Mouse (Mus musculus) 416B (cell line): ENCODE measurements at regions not wholly inside any gene's neighbourhood (a gene's known extent, or its start where the extent isn't known, plus 50 kb on each side); places are given as distances from the start of the nearest gene placed in this dataset.

ENCODE experiments used
- DNase-seq: peaks from one replicate; pipeline ENCODE4 v3.0.0; 2011; ENCODE audit warnings: low read depth

DNA sequence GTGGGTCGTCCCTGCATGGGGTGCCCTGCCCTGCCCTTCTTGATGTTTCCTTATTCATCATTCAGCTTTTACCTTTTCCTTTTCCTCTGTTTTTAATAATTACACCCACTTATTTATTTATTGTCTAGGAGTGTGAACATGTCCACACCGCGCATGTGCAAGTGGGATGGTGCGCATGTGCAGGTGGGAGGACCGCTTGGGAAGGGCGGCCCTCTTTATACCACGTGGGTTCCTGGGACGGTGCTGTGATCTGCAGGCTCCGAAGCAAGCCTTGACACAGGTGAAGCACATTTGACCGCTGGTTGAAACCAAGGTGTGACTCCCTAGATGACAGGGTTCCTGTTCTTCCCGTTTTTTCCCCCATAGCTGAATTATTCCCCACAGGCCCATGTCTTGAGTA, 60.0 kb downstream of the Syf2 start:
- no peak for DNase-seq

DNA sequence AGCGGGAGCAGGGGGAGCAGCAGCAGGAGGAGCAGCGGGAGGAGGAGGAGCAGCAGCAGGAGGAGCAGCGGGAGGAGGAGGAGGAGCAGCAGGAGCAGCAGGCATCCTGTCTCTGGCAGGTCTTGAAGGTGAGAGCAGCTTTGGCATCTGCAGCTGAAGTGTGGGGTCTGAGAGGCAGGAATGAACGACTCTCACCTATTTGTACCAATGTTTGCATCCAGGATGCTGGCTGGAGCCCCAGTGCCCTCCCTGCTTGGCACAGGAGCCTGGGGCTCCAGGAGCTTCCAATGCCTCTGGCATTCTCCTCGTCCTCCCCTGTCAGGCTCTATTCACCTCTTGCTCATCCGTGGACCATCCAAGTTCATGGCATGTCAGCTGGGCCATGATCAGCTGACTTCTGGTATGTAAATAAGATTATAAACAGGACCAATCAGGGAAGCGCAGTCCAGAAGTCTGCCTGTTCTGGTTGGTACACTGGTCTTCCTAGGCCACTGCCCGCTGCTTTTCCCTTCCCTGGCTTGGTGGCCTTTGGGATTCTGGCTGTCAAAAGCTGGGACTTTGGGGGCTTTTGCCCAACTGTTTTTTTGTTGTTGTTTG, 62.9 kb downstream of the Syf2 start:
- DNase-seq = no peak

DNA sequence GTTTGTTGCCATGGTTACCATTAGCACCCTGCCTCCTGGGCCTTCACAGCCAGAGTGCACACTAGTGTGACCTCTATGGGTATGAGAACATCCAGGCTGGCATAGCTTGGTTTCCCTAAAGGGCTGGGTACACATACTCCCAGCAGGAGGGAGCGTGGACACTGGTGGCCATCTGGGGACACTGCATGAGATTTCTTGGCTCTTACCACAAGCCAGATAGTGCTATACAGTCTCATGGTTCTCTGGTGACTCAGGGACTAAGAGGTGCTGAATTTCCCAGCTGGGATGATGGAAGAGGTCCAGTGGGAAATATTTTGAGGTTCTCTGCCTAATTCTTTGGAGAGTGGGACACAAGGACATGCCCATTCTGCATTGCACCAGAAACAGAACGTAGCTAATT, 63.5 kb downstream of the Syf2 start:
- DNase-seq = no peak

DNA sequence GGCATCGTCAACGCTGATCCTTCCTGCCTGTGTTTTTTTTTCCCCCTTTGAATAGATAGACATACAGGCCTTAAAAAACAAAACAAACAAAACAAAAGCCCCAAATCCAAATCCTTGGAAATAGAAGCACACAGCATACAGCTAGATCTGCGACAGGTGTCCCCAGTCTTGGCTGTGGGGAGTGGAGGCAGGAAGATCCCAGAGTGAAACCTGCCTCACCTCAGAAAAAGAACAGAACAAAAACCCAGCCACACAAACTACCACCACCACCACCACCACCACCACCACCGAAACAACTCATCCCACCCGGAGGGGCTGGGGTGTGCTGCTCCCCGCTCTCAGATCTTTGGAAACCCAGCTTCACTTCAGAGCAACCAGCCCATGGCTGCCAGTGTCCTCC, 64.0 kb downstream of the Syf2 start:
- DNase-seq = no peak

DNA sequence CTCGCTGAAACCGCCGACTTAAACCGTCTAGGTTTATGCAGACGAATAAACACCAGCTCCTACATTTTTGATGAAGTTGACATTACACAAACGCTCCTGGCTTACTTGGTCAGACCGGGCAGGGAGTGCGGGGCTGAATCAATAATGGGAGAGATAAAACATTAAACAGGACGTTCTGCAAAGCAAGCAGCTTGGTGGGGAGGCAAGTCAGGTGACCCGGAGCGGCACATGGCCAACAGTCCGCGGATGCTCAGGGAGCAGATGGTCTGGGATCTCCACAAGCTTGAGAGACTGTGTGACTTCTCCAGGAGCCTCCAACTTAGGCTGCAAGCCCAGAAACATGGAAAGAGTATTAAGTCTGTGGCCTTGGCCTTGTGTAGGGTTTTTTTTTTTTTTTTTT, 64.4 kb downstream of the Syf2 start:
- DNase-seq = no peak

DNA sequence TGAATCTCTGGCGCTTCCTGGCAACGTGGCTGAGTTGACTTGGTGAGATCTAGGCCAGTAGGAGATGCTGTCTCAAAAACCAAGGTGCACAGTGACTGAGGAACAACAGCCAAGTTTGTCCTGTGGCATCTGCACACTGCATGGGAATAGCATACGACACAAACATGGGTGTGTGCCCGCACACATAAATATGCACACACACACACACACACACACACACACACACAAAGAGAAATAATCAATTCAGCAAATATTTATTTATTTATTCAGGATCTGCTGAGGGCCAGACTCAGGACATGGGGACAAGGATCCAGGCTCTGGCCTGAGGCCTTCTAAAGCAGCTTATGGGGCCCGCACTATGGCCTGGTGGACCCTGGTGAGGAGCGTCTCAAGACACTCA, 65.4 kb downstream of the Syf2 start:
- no peak for DNase-seq

DNA sequence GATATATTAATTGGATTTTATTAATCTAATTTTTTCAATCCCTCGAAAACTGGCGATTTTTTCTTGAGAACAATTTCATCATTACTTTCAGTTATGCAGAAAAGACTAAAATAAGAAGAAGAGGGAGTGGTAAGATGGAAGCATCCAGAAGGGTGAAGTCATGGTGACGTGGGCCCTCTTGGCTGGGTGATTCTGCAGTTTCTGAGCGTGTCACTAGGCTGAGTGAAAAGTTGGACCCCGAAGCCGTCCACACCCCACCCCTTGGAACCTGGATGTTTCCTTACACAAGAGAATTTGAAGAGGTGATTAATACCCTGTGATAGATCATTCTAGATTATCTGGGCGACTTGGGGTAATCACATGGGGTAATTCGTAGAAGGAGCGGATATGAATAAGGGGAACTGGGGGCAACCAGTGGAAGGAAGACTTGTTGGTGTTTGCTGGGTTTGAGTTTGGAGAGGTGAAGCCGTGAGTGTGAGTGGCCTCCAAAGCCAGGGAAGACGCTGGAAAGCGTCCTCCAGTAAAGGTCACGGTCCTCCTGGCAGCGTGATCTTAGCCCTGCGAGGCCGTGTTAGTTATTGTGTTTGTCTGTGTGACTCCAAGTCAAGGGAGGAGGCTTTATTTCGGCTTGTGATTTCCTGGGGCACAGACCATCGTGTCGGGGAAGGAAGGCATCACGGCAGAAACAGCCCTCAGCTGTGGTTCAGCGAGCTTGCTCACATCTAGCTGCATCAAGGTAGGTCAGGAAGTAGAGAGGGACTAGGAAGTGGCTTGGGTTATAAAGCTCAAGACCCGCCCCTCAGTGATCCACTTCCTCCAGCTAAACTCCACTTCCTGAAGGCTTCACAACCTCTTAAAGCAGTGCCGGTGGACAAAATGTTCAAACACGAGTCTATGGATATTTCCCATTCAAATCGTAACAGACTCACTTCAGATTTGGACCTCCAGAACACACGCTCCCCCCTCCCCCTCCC, 67.0 kb downstream of the Syf2 start:
- DNase-seq = peak; percentile 44

DNA sequence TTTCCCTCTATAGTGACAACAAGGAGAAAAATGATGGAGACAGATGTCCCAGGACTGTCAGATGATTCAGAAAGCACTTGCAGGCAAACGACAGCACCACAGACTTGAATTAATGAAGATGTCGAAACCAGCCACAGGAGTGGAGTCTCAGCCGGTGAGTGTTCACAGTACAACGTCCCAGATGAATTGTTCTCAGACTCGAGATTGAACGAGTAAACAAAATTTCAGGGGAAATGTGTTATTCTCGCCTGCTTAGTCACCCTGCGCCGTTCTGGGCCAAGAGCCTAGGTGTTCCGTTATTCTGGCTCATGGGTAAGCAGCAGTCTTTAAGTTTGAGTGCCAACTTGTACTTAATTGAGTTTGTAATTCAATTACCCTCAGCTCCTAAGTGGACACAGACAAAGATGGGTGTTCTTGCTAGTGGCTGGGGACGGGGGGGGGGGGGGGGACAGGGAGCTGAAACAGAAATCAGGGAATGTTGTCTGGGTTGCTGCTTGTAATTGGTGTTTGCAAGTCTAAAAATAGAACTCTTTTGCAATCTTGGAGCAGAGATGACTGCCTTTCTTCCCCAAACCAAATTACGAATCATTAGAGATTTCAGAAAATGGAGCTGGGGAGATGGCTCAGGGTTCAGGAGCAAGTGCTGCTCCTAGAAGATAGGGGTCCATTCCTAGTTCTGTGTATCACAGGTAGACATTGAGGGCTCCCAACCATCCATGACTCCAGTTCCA, 68.4 kb downstream of the Syf2 start:
- peak; percentile 29 for DNase-seq

DNA sequence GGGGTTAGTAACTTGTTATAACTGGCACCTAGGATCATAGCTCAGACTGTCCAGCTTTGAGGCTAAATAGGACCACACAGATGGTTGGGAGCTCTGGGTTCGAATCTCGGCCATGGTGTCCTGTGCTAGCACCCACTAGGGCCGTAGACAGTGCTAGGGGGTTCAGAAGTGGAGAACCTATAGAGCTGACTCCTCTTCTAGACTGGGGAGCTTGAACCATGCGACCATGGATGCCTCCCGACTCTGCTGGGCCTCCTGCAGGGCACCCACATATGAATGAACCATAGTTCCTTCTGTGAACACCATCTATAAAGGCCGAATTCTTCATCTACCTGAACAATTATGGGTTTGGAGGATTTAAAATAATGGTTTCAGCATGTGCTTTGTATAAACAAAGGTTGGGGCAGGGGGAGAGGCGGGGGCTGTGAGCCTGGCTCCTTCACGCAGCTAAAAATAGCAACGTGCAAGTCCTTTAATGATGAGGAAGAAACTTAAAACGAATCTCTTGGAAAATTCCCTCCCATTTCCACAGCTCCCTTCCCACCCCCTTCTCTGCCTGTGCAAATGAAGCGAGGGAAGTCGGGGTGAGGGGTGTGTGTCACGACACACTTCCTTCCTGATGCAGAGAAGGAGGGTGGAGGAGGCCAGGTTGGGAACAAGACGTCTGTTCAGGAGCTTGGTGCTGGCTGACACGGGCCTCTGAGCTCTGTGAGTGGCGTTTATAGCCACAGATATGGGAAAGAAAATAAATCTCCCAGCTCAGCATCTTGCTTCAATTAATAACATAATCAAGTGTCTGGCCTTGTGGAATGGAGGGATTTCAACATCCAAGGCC, 71.6 kb downstream of the Syf2 start:
- DNase-seq = peak; percentile 29

DNA sequence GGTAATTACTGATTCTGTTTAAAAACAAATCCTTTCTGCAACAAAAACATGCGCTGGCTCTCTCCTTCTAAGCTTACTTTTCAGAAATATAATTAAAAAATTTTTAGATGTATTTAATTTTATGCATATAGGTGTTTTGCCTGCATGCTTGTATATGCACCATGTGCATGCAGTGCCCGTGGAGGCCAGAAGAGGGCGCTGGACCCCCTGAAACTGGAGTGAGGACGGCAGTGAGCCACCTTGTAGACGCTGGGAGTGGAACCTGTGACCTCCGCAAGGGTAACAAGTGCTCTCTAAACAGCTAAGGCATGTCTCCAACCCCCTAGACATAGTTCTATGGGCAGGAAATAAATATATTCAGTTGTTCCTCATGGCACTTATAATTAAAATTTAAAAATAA, 80.7 kb downstream of the Syf2 start:
- DNase-seq = no peak

DNA sequence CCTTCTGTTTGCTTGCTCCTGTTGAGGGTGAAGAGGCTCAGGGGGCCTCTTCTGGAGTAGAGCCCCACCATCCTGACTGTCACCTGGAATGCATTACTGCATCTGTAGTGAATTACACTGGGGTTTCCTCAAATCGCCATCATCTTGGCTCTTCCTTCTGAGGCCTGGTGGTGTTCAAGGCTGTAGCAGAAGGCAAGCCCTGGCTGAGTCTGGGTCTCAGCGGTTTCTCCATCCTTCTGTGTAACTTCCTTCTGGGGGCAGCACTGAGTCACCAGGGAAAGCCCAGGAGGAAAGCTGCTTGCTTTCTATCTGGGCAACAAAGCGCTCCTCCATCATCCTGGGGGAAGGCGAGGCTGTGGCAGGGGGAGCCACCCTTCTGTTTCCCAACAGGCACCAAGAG, 82.2 kb downstream of the Syf2 start:
- peak; percentile 56 for DNase-seq

DNA sequence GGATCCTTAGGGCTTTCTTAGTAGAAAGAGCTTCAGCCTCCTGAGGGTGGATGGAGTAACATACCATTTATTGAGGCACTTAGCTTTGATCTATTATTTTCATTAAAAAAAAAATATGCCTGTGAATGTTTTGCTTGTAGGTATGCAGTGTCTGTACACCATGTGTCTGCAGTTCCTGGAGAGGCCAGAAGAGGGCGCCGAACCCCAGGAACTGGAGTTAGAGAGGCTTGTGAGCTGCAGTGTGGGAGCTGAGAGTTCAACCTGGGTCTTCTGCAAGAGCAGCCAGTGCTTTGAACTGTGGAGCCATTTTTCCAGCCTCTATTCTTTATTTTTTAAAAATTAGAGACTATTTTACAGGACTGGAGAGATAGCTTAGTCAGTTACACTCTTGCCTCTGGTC, 83.2 kb downstream of the Syf2 start:
- peak; percentile 56 for DNase-seq

DNA sequence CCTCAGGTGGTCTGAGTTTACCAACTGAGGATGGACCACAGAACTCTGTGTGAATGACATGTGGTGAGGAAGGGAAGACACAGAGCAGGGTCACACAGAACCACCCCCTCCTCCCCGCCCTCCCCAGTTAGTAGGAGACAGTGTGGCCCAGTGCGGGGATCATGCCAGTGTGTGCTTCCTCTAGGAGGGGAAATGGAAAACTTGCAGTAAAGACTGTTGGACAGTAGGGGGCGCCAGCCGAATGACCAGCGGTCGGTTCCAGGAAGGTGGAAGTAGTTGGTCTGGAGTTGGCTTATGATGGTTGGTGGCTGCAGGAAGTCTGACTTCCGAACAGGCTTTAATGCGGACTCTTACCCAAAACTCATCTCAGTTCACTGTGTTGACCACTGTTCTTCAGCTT, 87.3 kb downstream of the Syf2 start:
- peak; percentile 92 for DNase-seq

DNA sequence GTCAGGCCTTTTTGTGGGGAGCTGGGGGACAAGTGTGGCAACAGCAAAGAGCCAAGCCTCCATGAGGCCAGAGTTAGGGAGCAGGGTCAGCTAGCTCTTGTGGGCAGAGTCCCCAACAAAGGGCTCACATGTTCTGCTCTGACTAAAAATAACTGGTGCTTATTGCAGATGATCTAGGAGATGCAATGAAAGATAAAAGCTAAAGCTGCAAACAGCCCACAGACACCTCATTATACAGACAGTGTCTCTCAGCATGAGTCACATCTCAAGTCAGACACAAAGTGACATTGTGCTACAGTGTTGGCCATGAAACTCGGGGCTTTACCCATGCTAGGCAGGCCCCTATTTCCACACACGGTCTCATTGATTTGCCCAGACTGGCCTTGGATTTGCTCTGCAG, 88.4 kb downstream of the Syf2 start:
- peak; percentile 72 for DNase-seq

DNA sequence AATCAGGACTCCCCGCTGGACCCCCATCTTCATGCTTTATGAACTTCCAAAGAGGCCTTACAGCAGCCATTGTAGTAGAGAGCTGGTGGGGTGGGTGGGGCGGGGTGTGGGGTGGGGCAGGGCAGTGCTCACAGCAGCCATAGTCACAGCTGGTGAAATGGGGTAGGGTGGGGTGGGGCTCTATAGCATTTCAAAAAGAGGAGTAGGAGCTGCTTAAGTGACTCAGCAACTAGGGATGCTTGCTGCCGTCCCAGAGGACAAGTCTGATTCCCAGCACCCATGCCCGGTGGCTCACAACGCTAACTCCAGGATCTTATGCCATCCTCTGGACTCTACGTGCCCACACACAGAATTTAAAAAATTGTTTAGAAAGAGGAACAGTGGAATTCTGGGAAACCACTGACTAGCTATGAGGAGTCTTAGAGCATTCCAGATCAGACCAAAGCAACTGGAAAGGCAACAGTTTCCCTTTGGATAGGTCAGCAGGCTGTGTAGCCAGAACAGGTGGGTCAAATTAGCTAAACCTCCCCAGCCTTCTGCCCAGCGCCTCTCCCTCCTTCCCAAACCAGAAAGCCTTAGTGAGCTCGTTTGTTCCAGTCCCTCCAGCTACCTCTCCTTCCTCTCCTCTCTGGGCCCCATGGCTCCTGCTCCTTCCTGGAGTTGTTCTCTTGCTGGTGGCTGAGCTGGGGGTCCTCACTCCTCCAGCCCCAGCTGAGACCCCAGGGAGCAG, 89.7 kb downstream of the Syf2 start:
- DNase-seq = no peak

DNA sequence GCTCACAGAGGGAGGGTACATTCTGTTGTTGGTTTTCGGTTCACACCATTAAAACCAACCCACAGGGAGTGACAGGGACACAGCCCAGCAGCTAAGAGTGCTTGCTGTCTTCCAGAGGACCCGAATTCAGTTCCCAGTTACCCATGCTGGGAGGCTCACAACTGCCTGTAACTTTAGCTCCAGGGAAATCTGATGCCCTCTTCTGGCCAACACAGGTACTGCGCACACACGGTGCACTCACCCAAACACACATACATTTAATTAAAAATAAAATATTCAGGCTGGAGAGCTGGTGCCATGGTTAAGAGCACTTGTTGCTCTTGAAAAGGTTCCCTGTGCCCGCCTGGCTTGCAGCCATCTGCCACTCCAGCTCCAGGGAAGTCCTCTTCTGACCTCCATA, 92.5 kb downstream of the Syf2 start:
- DNase-seq = no peak

DNA sequence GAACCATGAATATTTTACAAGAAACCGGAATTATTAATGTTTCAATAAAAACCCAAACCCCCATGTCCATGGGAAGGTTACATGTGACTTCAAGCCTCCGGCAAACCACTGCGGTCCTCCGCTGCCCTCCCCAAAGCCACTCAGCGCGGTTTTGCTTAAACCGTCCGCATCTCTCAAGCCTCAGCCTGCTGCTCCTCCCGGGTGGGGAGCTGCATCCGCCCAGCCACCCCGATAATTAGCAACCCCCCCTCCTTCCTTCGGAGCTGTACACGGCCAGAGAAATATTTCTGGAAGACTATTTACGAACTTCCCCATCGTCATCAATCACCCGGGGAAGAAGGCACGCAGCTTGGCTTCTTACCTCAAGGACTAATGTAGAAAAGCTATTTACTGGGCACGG, 94.7 kb upstream of the Runx3 start:
- DNase-seq = no peak

DNA sequence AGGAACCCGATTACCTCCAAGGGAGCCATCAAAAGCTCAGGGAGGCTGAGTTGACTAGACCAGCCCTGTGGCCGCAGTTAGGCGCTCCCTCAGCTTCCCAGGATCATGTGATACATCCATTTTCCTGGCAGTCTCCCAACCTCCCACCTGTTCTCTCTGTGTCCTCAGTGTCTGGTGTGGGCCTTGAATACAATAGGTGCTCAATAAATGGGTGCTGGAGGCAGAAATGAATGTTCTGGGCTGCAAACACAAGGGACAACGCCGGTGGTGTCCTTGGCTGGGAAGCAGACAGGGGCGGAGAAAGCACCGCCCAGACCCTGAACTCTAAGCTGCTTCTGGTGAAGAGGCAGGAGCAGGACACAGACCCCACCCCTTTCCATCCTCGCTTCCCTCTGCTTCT, 93.3 kb upstream of the Runx3 start:
- no peak for DNase-seq

DNA sequence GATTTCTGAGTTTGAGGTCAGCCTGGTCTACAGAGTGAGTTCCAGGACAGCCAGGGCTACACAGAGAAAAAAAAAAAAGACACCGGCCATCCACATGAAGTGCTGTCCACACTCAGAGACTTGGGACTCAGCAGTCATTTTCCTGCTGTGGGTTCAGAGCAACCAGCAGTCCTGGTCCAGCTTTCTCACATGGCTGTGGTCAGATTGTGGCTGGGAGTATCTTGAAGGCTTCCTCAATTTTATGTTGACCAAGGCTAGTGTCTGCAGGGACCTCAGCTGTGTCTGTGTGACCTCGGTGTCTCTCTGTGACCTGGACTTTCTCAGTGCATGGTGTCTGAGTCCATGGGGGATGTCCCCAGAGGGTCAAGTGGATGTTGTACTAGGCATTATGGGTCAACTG, 90.7 kb upstream of the Runx3 start:
- peak; percentile 78 for DNase-seq

DNA sequence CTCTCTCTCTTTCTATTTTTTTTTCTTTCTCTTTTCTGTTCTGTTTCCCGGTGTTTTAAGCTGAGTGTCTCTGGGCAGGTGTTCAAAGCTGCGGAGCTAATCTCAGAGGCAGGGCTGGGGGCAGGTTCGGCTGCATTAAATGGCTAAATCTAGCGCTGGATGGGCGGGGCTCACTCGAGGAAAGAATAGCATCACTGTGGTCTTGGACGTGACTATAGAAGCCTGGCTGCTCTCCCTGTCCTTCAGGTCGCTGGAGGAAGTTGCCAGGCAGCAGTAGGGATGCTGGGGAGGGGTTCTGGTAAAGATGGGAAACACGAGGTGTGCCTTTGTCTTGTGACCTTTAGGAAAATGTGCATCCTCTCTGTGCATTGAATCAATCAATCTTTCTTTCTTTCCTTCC, 88.0 kb upstream of the Runx3 start:
- no peak for DNase-seq

DNA sequence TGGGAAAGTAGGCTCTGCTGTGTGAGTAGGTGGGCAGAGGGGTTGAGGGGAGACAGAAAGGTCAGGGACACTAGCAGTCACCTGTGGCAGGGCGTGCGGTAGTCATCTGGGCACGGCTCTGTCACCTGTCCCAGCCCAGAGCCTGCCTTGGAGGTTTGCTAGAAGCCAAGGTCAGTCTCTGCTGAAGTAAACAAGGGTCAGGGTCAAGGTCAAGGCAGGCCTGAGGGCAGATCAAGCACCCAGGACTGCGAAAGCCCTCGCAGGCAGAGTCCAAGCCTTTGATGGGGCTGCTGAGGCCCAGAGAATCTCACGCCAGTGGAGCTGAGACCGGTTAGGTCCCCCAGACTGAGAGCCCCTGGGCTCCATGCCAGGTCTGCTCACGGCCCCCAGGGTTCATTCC, 87.2 kb upstream of the Runx3 start:
- DNase-seq = no peak
